Mouse (Mus musculus) kidney, embryonic 16.5 days (tissue): ENCODE results near the gene Kcnk10. TPM values are rescaled to one million over a fixed set of nuclear protein-coding genes. Genes with fewer than 3 reads are reported as not detected.

ENCODE experiments used
- ATAC-seq: fragments of 200-750 bp; cut with Nextera tagmentation; 2 replicates; pipeline ENCODE4 v1.8.0; 2017; ENCODE audit warnings: moderate TSS enrichment; ENCODE audit not compliant: low FRiP score, low TSS enrichment
- H3K27ac ChIP-seq: fragments of 300-500 bp; sonication (generic); 2 replicates; pipeline ENCODE4 v1.5.1; 2014; ENCODE audit warnings: low read length
- H3K27me3 ChIP-seq: fragments of 300-500 bp; sonication (generic); 2 replicates; pipeline ENCODE4 v1.6.1; 2014; ENCODE audit warnings: low read length, control low read depth, mixed read lengths; ENCODE audit not compliant: insufficient read depth
- H3K36me3 ChIP-seq: fragments of 300-500 bp; sonication (generic); 2 replicates; pipeline ENCODE4 v1.6.1; 2014; ENCODE audit warnings: low read length, control low read depth, mixed read lengths; ENCODE audit not compliant: insufficient read depth
- H3K4me1 ChIP-seq: fragments of 300-500 bp; sonication (generic); 2 replicates; pipeline ENCODE4 v1.6.1; 2014; ENCODE audit warnings: low read length, control low read depth, mixed read lengths; ENCODE audit not compliant: insufficient read depth
- H3K4me2 ChIP-seq: fragments of 300-500 bp; sonication (generic); replicated peaks from 2 replicates; pipeline ENCODE4 v1.6.1; 2014; ENCODE audit warnings: low read depth, low read length
- H3K4me3 ChIP-seq: fragments of 300-500 bp; sonication (generic); 2 replicates; pipeline ENCODE4 v1.5.1; 2014; ENCODE audit warnings: mild to moderate bottlenecking, low read length
- H3K9ac ChIP-seq: fragments of 300-500 bp; sonication (generic); replicated peaks from 2 replicates; pipeline ENCODE4 v1.6.1; 2014; ENCODE audit warnings: low read length
- H3K9me3 ChIP-seq: fragments of 300-500 bp; sonication (generic); 2 replicates; pipeline ENCODE4 v1.6.1; 2016; ENCODE audit warnings: low read length, control low read depth
- WGBS: fragments of 180-500 bp; shearing (Covaris S2); extraction: QIAGEN DNeasy Blood & Tissue Kit; methylation state at CpG from one replicate; pipeline ENCODE4 v1.1.7; 2014; 5-methylcytosine and 5-hydroxymethylcytosine counted together
- polyA plus RNA-seq: library from polyadenylated mRNA; unstranded; fragments of >200 nt; fragmentation: Nextera tagmentation; extraction: Ambion mirVana; gene quantifications from 2 replicates; pipeline ENCODE4 v1.2.1, GENCODE M21; 2015

Kcnk10 gene
- polyA plus RNA-seq, 1 experiment from 2014 or later = 1.0 TPM

DNA sequence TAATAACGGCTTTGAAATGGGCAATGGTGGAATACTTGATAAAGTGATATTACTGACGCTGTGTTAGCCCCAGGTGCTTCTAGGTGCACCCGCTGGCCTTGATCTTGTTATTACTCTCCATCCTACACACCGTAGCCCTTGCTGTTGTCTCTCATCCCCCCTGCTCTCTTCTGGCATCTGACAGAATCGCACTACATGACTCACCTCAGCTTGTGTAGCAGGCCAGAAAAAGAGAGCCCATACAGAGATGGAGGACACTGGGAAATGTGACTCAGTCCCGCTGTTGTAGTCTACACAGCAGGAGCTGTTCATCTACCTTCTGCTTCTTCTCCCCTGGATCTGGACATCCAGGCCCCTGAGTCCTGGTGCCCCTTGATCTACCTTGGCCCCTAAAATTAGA, 28.1 kb downstream of the Kcnk10 start:
- H3K9ac ChIP-seq = no peak overlapping the region
- no peak for ATAC-seq
- no peaks in the 10 kb centered on the region for H3K36me3 ChIP-seq
- WGBS = 88% methylated on average over 6 of the region's 6 CpGs
- H3K4me1 ChIP-seq = no peaks in the 10 kb centered on the region
- H3K4me3 ChIP-seq = no peak overlapping the region
- H3K27ac ChIP-seq = no peak overlapping the region
- no peaks in the 10 kb centered on the region for H3K9me3 ChIP-seq
- H3K4me2 ChIP-seq = no peak overlapping the region
- H3K27me3 ChIP-seq = no peaks in the 10 kb centered on the region

DNA sequence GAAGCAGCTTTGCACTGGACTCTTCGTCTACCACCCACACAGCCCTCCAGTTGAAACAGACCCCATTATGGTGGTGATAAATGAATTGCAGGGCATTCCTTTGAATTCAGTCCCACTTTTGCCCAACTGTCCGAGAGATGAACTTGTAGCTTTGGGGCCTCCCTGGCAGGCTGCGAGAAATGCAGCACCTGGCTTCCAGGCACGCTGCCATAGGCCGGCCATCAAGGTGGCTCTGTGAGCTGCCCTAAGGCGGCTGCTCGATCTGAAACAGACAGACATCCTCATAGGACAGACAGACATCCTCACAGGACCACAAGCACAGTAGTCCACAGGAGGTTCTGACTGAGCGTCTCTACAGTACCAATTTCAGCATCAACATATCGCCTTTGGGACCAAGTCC, 30.0 kb downstream of the Kcnk10 start:
- H3K4me3 ChIP-seq = no peak overlapping the region
- 82% methylated on average over 9 of the region's 9 CpGs for WGBS
- H3K36me3 ChIP-seq = no peaks in the 10 kb centered on the region
- H3K9me3 ChIP-seq = no peaks in the 10 kb centered on the region
- no peaks in the 10 kb centered on the region for H3K4me1 ChIP-seq
- H3K4me2 ChIP-seq = no peak overlapping the region
- no peak overlapping the region for H3K27ac ChIP-seq
- H3K9ac ChIP-seq = no peak overlapping the region
- ATAC-seq = no peak
- H3K27me3 ChIP-seq = no peaks in the 10 kb centered on the region

DNA sequence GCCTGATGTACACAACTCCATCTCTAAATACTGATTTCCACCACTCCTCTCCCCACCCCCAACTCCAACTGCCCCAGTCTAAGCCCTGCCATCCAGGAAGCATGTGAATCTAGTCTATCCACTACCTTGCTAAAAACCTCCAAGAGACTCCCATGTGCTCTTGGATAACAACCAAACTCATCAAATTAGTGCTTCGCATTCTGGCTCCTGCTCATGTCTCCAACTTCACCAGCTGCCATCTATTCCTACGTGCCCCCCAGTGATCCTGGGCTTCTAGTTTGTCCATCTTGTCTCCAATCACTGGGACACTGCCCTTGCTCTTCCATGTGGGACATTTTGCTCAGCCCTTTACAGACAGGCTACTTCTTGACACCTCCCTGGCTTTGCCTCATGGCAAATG, 32.2 kb downstream of the Kcnk10 start:
- WGBS = 97% methylated on average over 2 of the region's 2 CpGs
- Histone ChIP-seq H3K36me3 (no peaks in the 10 kb centered on the region), H3K27ac (no peak overlapping the region), H3K27me3 (no peaks in the 10 kb centered on the region), H3K4me3 (no peak overlapping the region), H3K4me2 (no peak overlapping the region), H3K9me3 (no peaks in the 10 kb centered on the region), H3K9ac (no peak overlapping the region), H3K4me1 (no peaks in the 10 kb centered on the region)
- no peak for ATAC-seq

DNA sequence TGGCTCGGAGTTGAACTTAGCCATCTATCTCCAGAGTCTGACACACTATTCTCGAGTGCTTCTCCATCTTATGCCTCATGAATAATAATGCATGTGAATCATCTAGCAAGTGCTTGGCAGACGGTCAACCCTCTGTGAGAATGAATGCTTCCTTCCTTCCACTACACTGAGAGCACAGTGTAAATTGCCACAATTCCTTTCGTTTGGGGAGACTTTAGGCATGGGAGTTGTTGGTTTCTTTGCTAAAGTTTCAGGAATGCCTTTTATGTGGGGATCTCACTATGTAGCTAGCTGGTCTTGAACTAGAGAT, 32.9 kb downstream of the Kcnk10 start:
- 80% methylated on average over 4 of the region's 4 CpGs for WGBS

DNA sequence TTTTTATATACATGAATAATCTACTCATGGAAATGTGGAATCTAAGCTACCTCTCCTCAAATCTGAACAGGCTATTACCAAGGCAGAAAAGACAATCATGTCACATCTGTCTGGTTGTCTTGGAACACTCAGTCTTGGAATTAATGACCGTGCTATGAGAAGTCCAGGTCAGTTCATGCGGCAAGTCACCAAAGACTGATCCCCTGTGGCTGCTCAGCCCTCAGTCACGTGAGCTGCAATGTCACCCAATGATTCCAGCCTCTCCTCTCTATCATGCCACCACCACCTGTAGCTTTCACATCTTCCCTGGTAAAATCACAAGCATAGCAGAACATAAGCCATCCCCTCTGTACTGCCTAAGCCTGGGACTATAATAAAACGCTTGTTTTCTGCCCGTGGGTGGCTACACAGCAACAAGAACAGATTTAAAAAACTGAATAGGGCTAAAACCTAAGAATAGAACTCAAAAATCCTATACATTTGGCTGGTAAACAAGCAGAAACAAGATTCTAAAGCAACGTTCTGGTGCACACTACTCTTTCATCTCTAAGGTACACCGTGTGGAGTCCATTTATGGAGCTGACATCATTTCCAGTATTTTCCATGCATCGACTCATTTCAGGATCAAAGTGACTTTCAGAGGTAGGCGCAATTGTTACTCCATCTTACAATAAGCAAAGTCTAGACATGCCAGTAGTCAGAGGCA, 33.4 kb downstream of the Kcnk10 start:
- ATAC-seq = no peak
- H3K9me3 ChIP-seq = no peaks in the 10 kb centered on the region
- H3K27me3 ChIP-seq = no peaks in the 10 kb centered on the region
- no peak overlapping the region for H3K4me3 ChIP-seq
- no peaks in the 10 kb centered on the region for H3K36me3 ChIP-seq
- WGBS = 87% methylated on average over 9 of the region's 9 CpGs
- H3K9ac ChIP-seq = no peak overlapping the region
- H3K4me1 ChIP-seq = no peaks in the 10 kb centered on the region
- no peak overlapping the region for H3K27ac ChIP-seq
- H3K4me2 ChIP-seq = no peak overlapping the region

More for the DNA sequence above, 32.9 kb downstream of the Kcnk10 start:
- Histone ChIP-seq H3K9ac (no peak overlapping the region), H3K27me3 (no peaks in the 10 kb centered on the region), H3K9me3 (no peaks in the 10 kb centered on the region), H3K4me1 (no peaks in the 10 kb centered on the region), H3K36me3 (no peaks in the 10 kb centered on the region), H3K27ac (no peak overlapping the region), H3K4me3 (no peak overlapping the region), H3K4me2 (no peak overlapping the region)
- ATAC-seq = no peak

DNA sequence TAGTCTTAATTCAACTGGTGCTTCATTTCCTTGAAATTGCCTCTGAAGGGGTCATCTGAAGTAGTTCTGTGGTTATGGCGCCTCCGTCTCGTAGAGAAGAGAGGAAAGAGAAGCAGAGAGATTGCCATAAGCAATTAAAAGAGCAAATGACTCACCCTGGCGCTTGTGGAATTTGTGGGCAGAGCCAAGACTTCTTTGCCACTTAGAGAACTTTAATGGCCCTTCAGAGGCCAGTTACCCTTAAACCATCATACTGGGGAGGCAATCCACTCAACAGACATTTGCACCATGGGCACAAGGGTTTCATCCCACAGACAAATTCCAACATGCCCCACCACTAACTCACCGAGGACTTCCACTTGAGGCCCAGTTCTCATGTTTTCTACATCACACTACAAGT, 41.4 kb downstream of the Kcnk10 start:
- no peak overlapping the region for H3K4me3 ChIP-seq
- no peak for ATAC-seq
- no peak overlapping the region for H3K9ac ChIP-seq
- H3K36me3 ChIP-seq = no peaks in the 10 kb centered on the region
- H3K4me1 ChIP-seq = no peaks in the 10 kb centered on the region
- 0 out of 2 replicates have a peak, but pooled peaks cover 4% of the 10 kb centered on the region for H3K9me3 ChIP-seq
- no peak overlapping the region for H3K4me2 ChIP-seq
- H3K27me3 ChIP-seq = no peaks in the 10 kb centered on the region
- no peak overlapping the region for H3K27ac ChIP-seq
- WGBS = 67% methylated on average over 5 of the region's 5 CpGs

DNA sequence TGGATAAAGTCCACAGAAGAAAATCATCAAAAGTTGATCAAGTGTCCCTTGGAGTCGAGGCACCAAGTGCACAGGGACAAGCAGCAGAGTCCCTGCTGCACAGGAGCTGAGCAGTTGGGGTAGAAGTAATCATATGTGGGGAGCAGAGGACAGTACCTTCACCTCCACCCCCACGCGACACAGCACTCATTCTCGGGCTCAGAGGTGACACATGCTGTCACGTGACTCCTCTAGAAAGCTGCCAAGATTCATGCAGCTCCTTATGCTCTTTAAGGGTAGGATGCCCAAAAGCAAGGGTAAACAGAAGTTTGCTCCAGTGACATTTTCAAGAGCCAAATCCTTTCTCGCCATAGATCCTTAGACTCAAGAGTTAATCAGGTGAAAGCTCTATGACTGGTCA, 42.1 kb downstream of the Kcnk10 start:
- H3K27ac ChIP-seq = no peak overlapping the region
- no peak for ATAC-seq
- no peak overlapping the region for H3K4me3 ChIP-seq
- H3K4me1 ChIP-seq = no peaks in the 10 kb centered on the region
- H3K4me2 ChIP-seq = no peak overlapping the region
- WGBS = 85% methylated on average over 6 of the region's 6 CpGs
- H3K9ac ChIP-seq = no peak overlapping the region
- no peaks in the 10 kb centered on the region for H3K36me3 ChIP-seq
- H3K27me3 ChIP-seq = no peaks in the 10 kb centered on the region
- H3K9me3 ChIP-seq = 0 out of 2 replicates have a peak, but pooled peaks cover 4% of the 10 kb centered on the region

DNA sequence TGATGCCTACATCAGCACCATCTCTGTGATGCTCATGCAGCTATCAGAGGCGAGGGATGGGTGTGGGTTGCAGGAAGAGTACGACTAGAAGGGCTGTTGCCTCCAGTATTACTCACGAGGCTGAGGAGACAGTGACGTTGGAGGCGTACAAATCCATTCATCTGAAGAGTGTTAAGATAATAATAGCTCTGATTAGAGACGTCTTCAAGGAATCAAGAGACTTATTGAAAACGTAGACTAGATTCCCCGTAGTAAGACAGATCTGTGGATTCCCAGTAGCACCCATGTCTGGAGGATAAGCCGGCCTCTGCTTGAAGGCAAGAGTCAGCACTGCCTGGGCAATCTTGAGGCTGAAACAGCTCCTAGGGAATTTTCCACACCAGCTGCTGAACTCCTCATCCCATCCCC, 42.6 kb downstream of the Kcnk10 start:
- Histone ChIP-seq H3K4me3 (no peak overlapping the region), H3K9ac (no peak overlapping the region), H3K9me3 (0 out of 2 replicates have a peak, but pooled peaks cover 4% of the 10 kb centered on the region), H3K4me1 (no peaks in the 10 kb centered on the region), H3K36me3 (no peaks in the 10 kb centered on the region), H3K4me2 (no peak overlapping the region), H3K27me3 (no peaks in the 10 kb centered on the region), H3K27ac (no peak overlapping the region)
- no peak for ATAC-seq
- WGBS = 91% methylated on average over 9 of the region's 9 CpGs

DNA sequence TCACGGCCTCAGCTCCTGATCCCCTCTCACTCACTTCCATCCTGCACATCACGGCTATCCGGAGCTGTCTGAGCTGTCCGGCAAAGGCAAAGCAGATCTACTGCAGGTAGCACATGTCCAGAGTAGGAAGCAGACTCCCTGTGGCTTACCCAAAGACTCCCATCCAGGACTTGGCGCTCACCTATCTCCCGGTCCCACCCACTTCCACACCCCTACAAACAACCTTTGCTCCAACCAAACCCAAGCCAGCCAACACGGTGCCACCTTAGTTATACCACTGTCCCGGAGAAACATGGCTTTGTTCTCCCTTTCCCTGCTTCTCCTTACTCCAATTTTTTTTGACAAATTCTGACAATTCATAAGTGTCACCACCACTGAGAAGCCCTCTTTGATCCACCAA, 49.5 kb downstream of the Kcnk10 start:
- no peak for ATAC-seq
- Histone ChIP-seq H3K27ac (no peak overlapping the region), H3K4me3 (no peak overlapping the region), H3K4me1 (no peaks in the 10 kb centered on the region), H3K4me2 (no peak overlapping the region), H3K36me3 (no peaks in the 10 kb centered on the region), H3K9ac (no peak overlapping the region), H3K9me3 (no peaks in the 10 kb centered on the region), H3K27me3 (no peaks in the 10 kb centered on the region)
- 85% methylated on average over 8 of the region's 8 CpGs for WGBS

DNA sequence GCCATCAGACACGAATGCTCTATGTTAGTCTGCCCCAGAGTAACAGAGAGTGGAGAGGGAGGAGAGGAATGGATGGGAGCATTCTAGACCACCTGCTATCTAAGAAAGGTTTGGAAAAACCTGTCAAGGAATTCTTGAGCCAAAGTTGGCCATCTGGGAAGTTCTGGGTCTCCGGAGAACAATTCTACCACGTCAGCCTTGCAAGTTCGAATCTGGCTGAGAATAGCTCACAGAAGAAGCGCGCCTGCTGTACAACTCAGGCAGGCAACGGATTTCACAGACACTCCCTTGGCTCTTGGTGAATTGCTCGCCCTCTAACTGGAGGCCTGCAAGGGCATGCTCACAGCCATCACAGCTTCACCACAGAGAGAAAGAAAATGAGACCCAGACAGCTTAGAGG, 52.7 kb downstream of the Kcnk10 start:
- no peaks in the 10 kb centered on the region for H3K36me3 ChIP-seq
- H3K27me3 ChIP-seq = no peaks in the 10 kb centered on the region
- H3K27ac ChIP-seq = no peak overlapping the region
- WGBS = 90% methylated on average over 8 of the region's 8 CpGs
- no peak overlapping the region for H3K4me3 ChIP-seq
- H3K4me2 ChIP-seq = no peak overlapping the region
- no peaks in the 10 kb centered on the region for H3K4me1 ChIP-seq
- no peaks in the 10 kb centered on the region for H3K9me3 ChIP-seq
- no peak for ATAC-seq
- no peak overlapping the region for H3K9ac ChIP-seq
